Mouse (Mus musculus) T-helper 1 cell (primary cell): ENCODE data around the gene Krt17.
"Not testable (repeated sequence)": the region's sequence is repeated elsewhere in the genome, so short reads cannot be mapped to it uniquely, and the experiment has no call there.

Source experiments
- in situ Hi-C: fragments of 300-600 bp; cut with MboI, MseI; formaldehyde crosslinking; loops from one replicate; pipeline ENCODE4 v1.15.1; 2025; ENCODE audit warnings: high pct_unique_total_duplicates

The Krt17 gene

DNA sequence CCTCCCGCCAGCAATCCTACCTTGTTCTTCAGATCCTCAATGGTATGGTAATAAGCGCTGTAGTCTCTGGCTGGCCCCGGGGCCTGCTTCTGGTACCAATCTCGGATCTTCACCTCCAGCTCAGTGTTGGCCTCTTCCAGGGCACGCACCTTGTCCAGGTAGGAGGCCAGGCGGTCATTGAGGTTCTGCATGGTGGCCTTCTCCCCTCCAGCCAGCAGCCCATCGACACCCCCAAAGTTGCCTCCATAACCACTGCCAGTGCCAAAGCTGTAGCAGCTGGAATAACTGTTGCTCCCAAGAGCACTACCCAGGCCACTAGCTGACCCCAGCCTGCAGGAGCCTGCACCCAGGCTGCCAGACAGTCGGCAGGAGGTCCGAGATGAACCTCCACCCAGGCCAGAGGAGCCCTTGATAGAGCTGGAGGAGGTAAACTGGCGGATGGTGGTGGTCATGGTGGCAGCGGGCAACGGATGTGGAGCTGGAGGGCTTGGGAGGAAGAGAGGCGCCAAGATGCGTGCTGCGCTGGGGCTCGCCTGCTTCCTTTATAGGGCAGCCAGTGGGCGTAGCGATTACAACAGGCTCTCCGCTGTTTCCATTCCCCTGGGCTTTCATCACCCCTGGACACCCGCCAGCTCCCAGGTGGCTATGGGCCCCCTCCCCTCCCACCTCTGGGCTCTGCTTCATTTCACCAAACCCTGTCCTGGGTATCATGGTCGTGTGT is at the start of gene Krt17:
Gene Krt17 (minus strand): TSS at position 516 of the 721 bp plus-strand sequence.
- in situ Hi-C loops: no loop called here

DNA sequence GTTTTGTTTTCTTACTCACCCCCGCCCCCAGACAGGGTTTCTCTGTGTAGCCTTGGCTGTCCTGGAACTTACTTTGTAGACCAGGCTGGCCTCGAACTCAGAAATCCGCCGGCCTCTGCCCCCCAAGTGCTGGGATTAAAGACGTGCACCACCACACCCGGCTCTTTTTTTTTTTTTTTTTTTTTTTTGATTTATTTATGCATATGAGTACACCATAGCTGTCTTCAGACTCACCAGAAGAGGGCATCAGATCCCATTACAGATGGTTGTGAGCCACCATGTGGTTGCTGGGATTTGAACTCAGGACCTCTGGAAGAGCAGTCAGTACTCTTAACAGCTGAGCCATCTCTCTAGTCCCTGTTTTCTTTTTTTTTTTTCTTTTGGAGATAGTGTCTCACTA is 47.8 kb upstream of the Krt17 start:
- in situ Hi-C loops: not testable (repeated sequence)

DNA sequence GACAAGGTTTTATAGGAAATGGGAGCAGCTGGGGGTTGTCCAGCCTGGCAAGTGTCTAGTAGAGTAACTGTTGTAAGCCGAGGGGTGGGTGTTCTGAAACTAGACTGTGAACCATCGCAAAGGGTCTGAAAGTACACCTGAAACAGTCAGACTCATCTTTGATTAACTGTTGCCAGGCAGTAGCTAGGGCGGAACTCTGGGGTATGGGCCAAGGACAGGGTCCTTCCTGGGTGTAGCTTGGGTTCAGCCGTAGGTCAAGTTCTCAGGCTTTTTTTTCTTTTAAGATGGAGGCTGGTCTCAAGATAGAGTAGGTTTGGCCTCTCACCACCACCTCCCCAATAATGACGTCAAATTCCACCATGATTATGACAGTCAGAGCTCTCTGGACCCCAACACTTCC is 47.1 kb upstream of the Krt17 start:
- in situ Hi-C loops: no loop called here

DNA sequence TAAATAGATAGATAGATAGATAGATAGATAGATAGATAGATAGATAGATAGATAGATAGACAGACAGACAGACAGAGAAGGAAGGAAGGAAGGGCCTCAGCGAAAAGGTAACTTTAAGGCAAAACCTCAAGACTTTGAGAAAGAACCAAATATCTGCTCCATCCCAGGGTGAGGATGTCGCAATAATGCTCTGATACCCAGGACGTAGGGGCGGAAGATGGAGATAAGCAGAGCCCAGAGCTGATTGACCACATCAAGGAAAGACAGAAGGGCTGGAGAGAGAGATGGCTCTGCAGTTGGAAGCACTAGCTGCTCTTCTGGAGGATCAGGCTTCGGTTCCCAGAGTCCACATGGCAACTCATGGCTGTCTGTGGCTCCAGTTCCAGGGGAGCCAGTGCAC is 40.5 kb upstream of the Krt17 start:
- in situ Hi-C loops: no loop called here

DNA sequence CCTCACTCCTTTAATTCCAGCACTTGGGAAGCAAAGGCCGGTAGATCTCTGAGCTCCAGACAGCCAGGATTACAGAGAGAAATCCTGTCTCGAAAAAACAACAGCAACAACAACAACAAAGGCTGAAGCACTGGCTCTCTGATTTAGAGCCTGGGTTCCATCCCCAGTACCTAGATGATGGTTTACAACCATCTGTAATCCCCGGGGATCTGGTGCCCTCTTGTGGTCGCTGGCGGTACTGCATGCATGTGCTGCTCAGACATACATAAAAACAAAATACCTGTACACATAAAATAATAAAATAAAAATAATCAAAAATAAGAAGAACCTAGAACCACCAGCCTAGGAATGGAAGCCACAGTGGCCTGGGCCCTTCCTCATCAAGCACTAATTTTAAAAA is 39.5 kb upstream of the Krt17 start:
- in situ Hi-C loops: no loop called here

DNA sequence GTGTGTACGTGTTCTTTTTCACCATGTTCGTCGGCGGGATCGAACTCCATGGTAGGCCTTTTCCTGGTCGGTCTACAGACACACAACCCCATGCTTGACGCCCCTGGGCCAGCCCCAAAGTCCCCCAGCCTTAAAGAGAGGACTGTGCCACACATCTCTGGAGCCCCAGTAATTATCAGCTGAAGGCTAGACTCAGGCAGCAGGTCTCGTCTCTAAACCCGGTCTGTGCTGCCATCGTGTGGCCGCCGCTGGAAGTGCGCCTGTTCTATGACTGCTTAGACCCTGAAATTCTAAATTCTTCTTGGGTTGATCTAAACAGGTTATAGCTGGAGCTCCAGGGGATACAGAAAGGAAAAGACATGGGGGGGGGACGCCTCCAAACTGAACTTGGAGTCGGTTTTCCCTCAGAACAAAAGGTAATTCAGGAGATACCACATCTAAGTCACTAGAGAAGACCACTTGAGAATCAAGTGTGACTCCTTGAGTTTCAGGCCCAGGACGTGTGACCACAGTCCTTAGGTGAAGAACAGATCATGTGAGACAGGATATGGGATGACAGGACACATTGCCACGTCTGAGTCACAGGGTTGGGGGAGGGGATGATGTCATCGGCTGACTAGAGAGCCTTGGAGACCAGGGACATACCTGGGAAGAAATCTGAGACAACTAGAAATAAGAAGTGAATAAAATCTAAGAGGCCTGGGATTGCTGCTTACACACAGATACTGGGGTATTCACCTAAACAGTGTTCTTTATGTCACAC is 37.6 kb upstream of the Krt17 start:
- in situ Hi-C loops: loop anchor here (10.0 kb wide), 1 partner anchor 914 kb away; the partner anchor contains the start of gene Krt10

DNA sequence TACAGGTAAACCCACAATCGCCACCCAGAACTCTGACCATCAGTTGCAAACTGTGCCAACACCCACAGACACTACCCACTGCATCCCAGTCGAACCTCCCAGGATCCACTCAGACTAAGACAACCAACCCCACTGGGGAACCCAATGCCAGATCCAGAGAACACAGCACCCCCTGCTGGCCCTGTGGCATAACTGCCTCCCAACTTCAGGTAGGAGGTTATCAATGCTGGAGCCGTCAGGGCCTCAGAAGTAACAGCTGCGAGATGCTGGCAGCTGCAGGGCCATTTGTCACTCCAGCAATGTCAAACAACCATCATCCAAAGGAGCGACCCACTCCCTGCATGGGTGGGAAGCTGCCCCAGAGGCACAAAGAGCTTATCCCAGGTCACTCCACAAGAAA is 37.0 kb upstream of the Krt17 start:
- in situ Hi-C loops: loop anchor here (10.0 kb wide), 1 partner anchor 913 kb away; the partner anchor contains the start of gene Krt10

DNA sequence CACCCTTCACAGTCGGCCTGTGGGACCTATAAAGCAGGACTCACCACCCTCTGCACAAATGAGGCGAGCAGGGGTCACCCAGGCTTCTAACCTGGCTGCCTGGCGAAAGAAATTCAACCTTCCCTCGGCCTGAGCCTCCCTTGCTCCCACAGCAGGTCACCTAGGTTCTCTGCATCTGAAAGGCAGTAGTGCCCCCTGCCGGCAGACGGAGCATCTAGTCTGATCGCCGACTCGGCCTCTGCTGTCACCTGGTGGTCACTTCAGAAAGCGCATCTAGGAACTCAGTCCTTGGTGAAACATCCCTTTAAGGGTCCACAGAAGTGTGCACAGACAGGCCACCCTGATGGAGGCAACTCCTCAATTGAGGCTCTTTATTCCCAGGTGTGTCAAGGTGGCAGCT is 34.5 kb upstream of the Krt17 start:
- in situ Hi-C loops: loop anchor here (10.0 kb wide), 1 partner anchor 911 kb away; the partner anchor contains the start of gene Krt10

DNA sequence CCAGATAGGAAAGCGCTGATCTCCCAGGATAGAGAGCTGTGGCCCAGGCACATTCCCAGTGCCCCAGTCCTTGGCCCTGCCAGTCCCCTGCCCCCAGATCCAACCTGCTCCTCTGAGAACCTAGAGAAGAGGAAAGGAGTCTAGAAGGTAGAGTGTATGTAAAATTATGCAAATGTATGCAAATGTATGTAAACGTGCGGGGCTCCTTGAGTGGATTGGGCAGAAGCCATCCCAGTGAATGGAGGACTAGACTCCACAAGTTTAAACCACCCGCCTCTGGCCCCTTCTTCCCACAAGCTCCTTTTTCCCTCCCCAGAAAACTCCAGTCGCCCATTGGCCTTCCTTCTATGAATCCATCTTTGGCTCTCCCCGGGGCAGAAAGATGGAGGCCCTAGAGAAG is 32.1 kb upstream of the Krt17 start:
- in situ Hi-C loops: loop anchor here (10.0 kb wide), 1 partner anchor 908 kb away; the partner anchor contains the start of gene Krt10

DNA sequence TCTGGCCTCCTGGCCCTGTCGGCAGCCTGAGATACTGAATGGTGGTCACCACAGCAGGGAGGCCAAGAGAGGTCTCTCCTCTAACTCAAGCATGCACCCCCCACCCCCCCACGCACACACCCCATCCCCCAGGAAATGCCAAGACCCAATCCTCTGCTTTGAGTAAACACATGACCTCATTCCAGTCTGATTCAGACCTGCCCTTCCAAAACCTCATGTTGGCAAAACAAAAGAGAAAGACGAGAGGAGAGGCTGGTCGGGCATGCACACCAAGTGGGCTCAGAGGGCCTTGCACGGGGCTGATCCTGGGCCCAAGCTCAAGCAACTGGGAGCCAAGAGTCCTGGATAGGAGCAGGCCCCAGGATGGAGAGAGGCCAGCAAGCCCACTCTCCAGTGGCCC is 29.4 kb upstream of the Krt17 start:
- in situ Hi-C loops: loop anchor here (10.0 kb wide), 1 partner anchor 905 kb away; the partner anchor contains the start of gene Krt10

DNA sequence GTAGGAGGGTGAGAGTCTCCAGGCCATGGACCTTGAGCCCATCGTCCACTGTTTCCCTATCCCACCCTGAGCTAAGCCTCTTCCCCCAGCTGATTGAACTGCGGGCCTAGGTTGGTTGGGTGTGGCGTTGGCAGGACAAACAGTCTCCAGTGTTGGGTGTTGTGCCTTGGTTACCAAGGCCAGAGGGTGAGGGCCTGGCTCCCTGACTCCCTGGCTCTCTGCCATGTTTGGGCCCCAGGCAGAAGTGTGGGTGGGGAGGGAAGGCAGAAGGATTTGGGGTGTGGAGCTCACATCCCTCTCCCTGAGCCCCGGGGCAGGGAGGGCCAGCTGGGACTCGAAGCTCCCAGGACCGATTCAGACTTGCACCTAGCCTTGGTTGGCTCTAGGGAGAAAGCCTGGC is 28.1 kb upstream of the Krt17 start:
- in situ Hi-C loops: loop anchor here (5.0 to 10.0 kb wide), 3 partner anchors 87 to 822 kb away; no protein-coding TSS in a partner anchor

DNA sequence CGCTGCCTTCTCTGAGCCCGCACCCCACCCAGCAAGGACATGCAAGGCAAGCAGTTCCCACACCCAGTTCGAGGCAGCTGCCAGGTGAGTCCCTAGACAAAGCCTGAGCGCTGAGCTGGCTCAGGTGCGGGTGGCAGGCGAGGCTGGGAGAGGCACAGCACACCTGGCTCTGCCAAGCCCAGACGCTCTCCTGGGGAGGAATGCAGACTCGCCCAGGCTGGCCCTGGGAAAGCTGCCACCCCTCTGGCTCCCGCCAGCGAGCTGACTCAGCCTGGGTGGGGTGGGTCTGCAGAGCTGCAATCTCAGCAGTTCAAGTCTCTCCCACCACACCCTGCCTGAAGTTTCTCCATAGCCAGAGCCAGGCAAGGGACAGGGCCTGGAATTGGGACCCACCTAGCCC is 26.2 kb upstream of the Krt17 start:
- in situ Hi-C loops: loop anchor here (5.0 to 10.0 kb wide), 3 partner anchors 85 to 820 kb away; no protein-coding TSS in a partner anchor

DNA sequence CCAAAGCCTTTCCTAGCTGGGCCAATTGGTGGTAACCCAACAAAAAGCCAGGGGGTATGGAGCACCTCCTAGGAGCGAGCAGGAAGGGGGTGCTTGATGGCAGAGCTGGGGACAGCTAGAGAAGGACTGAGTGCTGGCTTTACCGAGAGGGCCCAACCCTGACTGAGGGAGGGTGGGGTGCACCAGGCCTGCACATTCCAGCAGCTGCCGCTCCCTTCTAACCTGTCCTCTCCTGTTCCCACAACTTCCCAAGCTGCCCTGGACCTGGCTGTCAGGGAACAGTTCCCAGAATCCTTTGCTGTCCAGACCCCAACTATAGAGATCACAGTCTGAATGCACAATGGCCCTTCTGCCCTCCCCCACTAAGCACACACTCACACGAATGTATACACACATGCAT is 24.2 kb upstream of the Krt17 start:
- in situ Hi-C loops: loop anchor here (5.0 to 10.0 kb wide), 3 partner anchors 83 to 818 kb away; no protein-coding TSS in a partner anchor

DNA sequence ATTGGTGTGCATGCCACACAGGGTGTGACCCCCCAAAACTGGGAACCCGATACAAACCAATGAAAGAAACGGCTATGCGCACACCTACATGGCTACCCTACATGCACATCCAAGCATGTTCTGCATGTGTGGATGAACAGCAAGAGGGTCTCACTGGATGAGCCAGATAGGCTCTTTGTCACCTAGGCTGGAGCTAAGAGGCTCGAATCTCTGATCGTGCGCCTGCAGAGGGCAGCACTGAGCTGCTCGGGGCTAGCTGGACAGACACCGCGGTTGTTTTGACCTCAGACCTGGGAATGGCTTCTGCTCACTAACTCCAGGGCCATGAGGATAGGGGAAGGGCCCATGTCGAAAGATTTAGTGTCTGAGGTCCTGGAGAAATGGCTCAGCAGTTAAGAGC is 21.7 kb upstream of the Krt17 start:
- in situ Hi-C loops: loop anchor here (10.0 kb wide), 1 partner anchor 108 kb away; no protein-coding TSS in a partner anchor

DNA sequence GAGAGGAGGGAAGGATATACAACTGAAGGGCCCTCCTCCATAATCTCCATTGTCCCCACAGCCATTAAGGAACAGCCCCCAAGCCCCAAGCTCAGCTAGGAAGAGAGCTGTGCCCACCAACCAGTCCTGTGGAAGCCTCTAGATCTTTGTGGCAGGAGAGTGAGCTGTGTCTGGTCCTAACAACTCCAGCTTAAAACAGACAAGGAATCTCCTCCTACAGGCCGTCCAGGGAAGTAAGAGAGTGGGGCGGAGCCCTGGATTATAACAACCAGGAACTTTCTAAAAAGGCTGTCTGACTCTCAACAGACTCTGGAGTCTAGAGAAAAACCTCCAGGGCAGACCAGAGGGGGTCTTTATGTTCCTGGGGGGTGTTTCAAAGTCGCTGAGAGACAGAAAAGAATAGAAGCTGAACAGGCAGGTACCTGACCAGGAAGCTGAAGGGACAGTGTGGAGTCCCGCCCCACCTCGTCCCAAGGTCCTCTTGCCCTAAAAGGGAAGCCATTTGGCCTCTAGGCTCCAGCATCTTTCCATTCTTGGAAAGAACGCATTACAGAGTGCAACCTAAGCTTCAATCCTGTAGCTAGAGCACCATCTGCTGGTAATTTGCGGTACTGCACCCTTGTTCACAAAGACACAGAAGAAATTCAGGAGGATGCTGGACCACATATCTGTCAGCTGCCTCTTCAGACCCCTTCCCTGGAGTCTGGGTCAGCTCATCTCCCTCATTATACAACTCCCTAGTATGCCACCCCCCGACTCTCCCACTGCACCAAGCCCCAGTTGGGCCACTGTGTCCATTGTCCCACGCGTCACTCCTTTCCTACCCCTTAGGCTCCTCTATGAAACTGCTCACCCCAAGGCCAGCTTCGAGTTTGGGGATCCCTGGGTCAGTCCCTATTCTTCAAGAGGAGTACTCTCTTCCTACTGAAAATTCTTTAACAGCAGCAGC is 21.0 kb upstream of the Krt17 start:
- in situ Hi-C loops: loop anchor here (10.0 kb wide), 1 partner anchor 107 kb away; no protein-coding TSS in a partner anchor

DNA sequence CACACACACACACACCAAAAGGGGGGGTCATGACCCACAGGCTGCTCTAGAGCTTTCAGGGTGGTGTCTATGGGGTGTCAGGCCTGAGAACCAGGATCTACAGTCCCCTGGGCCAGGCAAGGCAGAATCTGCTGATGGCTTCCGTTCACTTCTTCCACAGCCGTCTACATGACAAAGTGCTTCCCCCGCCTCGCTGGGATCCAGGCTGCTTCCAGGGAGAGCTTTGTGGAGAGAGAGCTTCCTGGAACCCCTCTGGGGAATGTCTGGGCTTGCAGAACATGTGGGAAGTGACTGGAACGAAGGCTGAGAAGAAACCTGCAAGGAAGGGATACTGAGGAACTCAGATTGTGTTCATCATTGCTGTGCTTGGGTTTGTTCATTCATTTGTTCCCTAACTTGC is 17.9 kb upstream of the Krt17 start:
- in situ Hi-C loops: no loop called here

DNA sequence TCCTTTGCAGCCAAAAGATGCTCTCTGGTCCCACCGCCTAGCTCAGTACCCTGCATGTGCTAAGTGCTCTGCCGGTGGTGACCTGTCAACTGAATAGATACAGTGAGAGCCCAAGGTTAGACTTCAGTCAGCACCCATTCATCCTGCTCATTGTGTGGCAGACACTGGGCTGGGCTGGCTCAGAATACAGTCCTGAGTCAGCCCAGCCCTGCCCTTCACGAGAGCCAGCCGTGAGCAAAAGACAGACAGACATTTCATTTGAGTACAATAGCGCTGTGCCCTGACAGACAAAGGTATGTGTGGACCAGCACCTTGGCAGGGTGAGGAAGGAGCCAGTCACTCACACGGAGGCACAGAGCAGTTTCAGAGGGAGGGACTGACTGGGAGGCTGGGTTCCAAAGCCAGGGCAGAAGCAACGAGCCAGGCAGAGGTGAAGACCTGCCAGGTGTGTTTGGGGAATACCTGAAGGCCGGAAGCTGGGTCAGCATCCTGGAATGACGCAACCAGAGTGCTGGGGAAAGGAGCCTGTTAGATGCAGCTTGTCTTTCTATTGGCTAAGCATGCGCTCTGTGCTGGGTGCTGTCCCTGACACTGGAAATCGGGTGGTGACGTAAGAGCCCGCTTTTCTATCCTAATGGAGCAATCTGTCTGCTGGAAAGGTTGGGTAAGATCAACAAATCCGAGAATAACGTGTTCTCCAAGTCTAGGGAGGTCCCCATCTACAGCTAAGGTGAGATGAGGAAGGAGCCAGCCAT is 17.1 kb upstream of the Krt17 start:
- in situ Hi-C loops: no loop called here

DNA sequence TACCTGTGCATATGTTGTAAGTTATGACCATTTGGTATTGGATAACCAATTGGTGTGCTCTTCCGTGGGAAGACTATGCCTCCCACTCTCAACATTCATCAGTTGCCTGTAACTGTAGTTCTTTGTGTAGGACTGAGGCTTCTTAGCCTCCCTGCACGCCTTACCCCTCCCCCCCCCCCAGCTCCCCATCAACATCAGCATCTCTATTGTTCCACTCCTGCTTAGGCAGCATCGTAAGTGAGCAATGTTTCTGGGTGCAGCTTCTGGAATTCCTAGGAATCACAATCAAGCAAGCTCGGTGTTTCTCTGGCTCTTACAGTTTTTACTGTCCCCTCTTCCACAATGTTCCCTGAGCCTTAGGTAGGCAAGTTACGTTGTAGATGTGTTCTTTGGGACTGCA is 14.6 kb upstream of the Krt17 start:
- in situ Hi-C loops: no loop called here

DNA sequence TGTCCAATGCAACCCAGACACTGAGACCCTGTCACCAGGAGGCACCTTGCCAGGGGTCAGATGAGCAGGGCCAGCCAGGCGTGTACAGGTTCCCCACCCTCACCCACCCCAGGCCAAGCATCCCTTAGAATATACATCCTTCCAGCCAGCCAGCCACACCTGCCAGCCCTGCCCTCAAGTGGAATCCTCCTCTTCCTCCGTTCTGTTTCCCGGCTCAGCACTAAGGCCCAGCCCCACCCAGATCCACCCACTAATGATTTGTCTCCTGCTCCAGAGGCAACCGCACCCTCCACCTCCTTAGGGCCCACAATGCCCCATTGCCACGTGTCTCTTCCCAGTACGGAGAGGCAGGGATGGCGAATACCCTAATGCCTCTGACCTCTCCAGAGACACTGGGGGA is 13.9 kb upstream of the Krt17 start:
- in situ Hi-C loops: no loop called here

DNA sequence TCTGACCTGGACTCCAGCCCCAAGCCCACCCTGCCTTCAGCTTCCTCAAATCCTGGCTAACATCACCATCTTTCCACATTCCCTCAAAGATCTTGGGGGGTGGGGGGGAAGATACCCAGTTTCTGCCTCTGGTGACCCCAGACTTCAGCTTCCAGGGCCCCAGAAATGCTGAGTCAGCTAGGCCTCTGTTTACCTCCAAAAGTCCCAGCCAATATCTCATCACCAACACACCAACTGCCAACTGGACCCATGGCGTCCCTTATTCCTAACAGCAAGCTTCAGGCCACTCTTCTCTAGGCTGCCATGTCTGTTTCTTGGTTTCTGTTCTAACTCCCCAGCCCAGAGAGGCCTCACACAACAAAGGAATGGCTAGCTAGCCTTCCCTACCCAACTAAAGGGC is 11.0 kb upstream of the Krt17 start:
- in situ Hi-C loops: no loop called here
